Mouse (Mus musculus): ENCODE results near the gene Map1a. TPM values are rescaled to one million over a fixed set of nuclear protein-coding genes. Genes with fewer than 3 reads are reported as not detected.

Gene Map1a
- total RNA-seq, 1 experiment from 2014 or later, result not detected

Other genes with a start within 250 kb of the Map1a start
- not detected in 2 replicates for gene Tgm5, start 203.8 kb upstream of the Map1a start, total RNA-seq (2017)
- not detected in 2 replicates for gene Tgm7, start 179.8 kb upstream of the Map1a start, total RNA-seq (2017)
- 11.0 and 25.7 TPM in 2 replicates for gene Adal, start 149.2 kb upstream of the Map1a start, total RNA-seq (2017)
- 11.6 and 13.9 TPM in 2 replicates for gene Lcmt2, start 148.9 kb upstream of the Map1a start, total RNA-seq (2017)
- gene Tubgcp4, start 118.9 kb upstream of the Map1a start, total RNA-seq (2017), result 33.9 and 35.0 TPM in 2 replicates
- gene Zscan29, start 118.5 kb upstream of the Map1a start, total RNA-seq (2017), result 19.2 and 27.1 TPM in 2 replicates
- 61.0 and 71.7 TPM in 2 replicates for gene Trp53bp1, start 18.2 kb upstream of the Map1a start, total RNA-seq (2017)
- gene Ppip5k1, start 65.8 kb downstream of the Map1a start, total RNA-seq (2017), result 9.3 and 16.5 TPM in 2 replicates
- not detected in 2 replicates for gene Ckmt1, start 68.1 kb downstream of the Map1a start, total RNA-seq (2017)
- gene Strc, start 97.6 kb downstream of the Map1a start, total RNA-seq (2017), result not detected in 2 replicates
- gene Pdia3, start 124.2 kb downstream of the Map1a start, total RNA-seq (2017), result 212 and 218 TPM in 2 replicates
- 0.60 and 6.3 TPM in 2 replicates for gene Catsper2, start 124.2 kb downstream of the Map1a start, total RNA-seq (2017)
- gene Ell3, start 154.7 kb downstream of the Map1a start, total RNA-seq (2017), result not detected in 2 replicates
- 210 and 244 TPM in 2 replicates for gene Serf2, start 159.6 kb downstream of the Map1a start, total RNA-seq (2017)
- 98.2 and 124 TPM in 2 replicates for gene Hypk, start 163.7 kb downstream of the Map1a start, total RNA-seq (2017)
- gene Serinc4, start 167.2 kb downstream of the Map1a start, total RNA-seq (2017), result 0.88 and 2.0 TPM in 2 replicates
- gene Mfap1b, start 184.5 kb downstream of the Map1a start, total RNA-seq (2017), result 52.5 and 56.7 TPM in 2 replicates
- 45.4 and 50.7 TPM in 2 replicates for gene Mfap1a, start 217.1 kb downstream of the Map1a start, total RNA-seq (2017)
- gene Wdr76, start 217.1 kb downstream of the Map1a start, total RNA-seq (2017), result 29.1 and 36.3 TPM in 2 replicates

Measured in hematopoietic stem cell, adult 5-6 weeks (primary cell).